Mouse (Mus musculus) heart, embryonic 13.5 days (tissue): ENCODE data around the gene Snph. TPM values are rescaled to one million over a fixed set of nuclear protein-coding genes. Genes with fewer than 3 reads are reported as not detected.

Source experiments
- ATAC-seq: fragments of 200-750 bp; cut with Nextera tagmentation; 2 replicates; pipeline ENCODE4 v1.8.0; 2017; ENCODE audit warnings: moderate TSS enrichment; ENCODE audit not compliant: insufficient number of reproducible peaks, low FRiP score, low TSS enrichment; ENCODE audit errors: extremely low read depth
- H3K27ac ChIP-seq: fragments of 300-500 bp; sonication (generic); replicated peaks from 2 replicates; pipeline ENCODE4 v1.5.1; 2015; ENCODE audit warnings: moderate library complexity, mild to moderate bottlenecking, inconsistent platforms
- H3K27me3 ChIP-seq: fragments of 300-500 bp; sonication (generic); replicated peaks from 2 replicates; pipeline ENCODE4 v1.6.1; 2015; ENCODE audit warnings: mild to moderate bottlenecking, inconsistent platforms
- H3K36me3 ChIP-seq: fragments of 300-500 bp; sonication (generic); 2 replicates; pipeline ENCODE4 v1.6.1; 2015; ENCODE audit warnings: mild to moderate bottlenecking, inconsistent platforms
- H3K4me1 ChIP-seq: fragments of 300-500 bp; sonication (generic); 2 replicates; pipeline ENCODE4 v1.6.1; 2015; ENCODE audit warnings: inconsistent platforms
- H3K4me2 ChIP-seq: fragments of 300-500 bp; sonication (generic); 2 replicates; pipeline ENCODE4 v1.6.1; 2015; ENCODE audit warnings: inconsistent platforms, mild to moderate bottlenecking, moderate library complexity
- H3K4me3 ChIP-seq: fragments of 300-500 bp; sonication (generic); 2 replicates; pipeline ENCODE4 v1.5.1; 2015; ENCODE audit warnings: moderate library complexity, mild to moderate bottlenecking, inconsistent platforms
- H3K9ac ChIP-seq: fragments of 300-500 bp; sonication (generic); 2 replicates; pipeline ENCODE4 v1.6.1; 2015; ENCODE audit warnings: inconsistent platforms, mild to moderate bottlenecking, moderate library complexity
- H3K9me3 ChIP-seq: fragments of 300-500 bp; sonication (generic); 2 replicates; pipeline ENCODE4 v1.6.1; 2016; ENCODE audit warnings: inconsistent platforms
- WGBS: fragments of 180-500 bp; shearing (Covaris S2); methylation state at CpG from one replicate; pipeline ENCODE4 v1.1.7; 2015; ENCODE audit warnings: mixed read lengths; 5-methylcytosine and 5-hydroxymethylcytosine counted together
- polyA plus RNA-seq: library from polyadenylated mRNA; unstranded; fragments of >200 nt; fragmentation: Nextera tagmentation; extraction: Ambion mirVana; gene quantifications from 2 replicates; pipeline ENCODE4 v1.2.1, GENCODE M21; 2015

The Snph gene
- polyA plus RNA-seq, 1 experiment from 2014 or later: 0.37 TPM

GRCm38 (mm10) chr2:151571873-151572700 is 60.3 kb downstream of the Snph start, which contains the start of gene Sdcbp2:
Sdcbp2 (plus strand) TSS chr2:151572622.
- Histone ChIP-seq H3K4me1 (peaks cover 13% of the 10 kb centered on the region), H3K9ac (no peak within 1 kb of the TSS), H3K9me3 (no peaks in the 10 kb centered on the region), H3K4me3 (no peak within 1 kb of the TSS), H3K4me2 (no peak within 1 kb of the TSS), H3K27me3 (peaks cover 7% of the 10 kb centered on the region; the same call in 1 of the 2 replicates), H3K36me3 (no peaks in the 10 kb centered on the region), H3K27ac (no peak within 1 kb of the TSS)
- WGBS: 59% methylated on average over 17 of the region's 17 CpGs
- no peak for ATAC-seq

GRCm38 (mm10) chr2:151569452-151569851 is 62.9 kb downstream of the Snph start:
- Histone ChIP-seq H3K4me2 (no peak overlapping the region), H3K4me1 (no peaks in the 10 kb centered on the region), H3K4me3 (no peak overlapping the region), H3K36me3 (peaks cover 7% of the 10 kb centered on the region), H3K9me3 (no peaks in the 10 kb centered on the region), H3K9ac (no peak overlapping the region), H3K27me3 (peaks cover under 1% of the 10 kb centered on the region; the same call in 1 of the 2 replicates), H3K27ac (no peak overlapping the region)
- 80% methylated on average over 2 of the region's 2 CpGs for WGBS
- ATAC-seq: no peak

- Histone ChIP-seq H3K4me1 (no peaks in the 10 kb centered on the region), H3K9me3 (no peaks in the 10 kb centered on the region), H3K4me2 (no peak overlapping the region), H3K36me3 (peaks cover 33% of the 10 kb centered on the region), H3K4me3 (no peak overlapping the region), H3K9ac (no peak overlapping the region), H3K27ac (no peak overlapping the region), H3K27me3 (no peaks in the 10 kb centered on the region)
- WGBS: 61% methylated on average over 6 of the region's 6 CpGs
- no peak for ATAC-seq
Observed at GRCm38 (mm10) chr2:151566856-151567255, 65.5 kb downstream of the Snph start.

GRCm38 (mm10) chr2:151564986-151565385 is 67.4 kb downstream of the Snph start:
- Histone ChIP-seq H3K9me3 (no peaks in the 10 kb centered on the region), H3K4me1 (0 out of 2 replicates have a peak, but pooled peaks cover 1% of the 10 kb centered on the region), H3K4me2 (no peak overlapping the region), H3K4me3 (no peak overlapping the region), H3K36me3 (peaks cover 51% of the 10 kb centered on the region), H3K27me3 (no peaks in the 10 kb centered on the region), H3K9ac (no peak overlapping the region), H3K27ac (no peak overlapping the region)
- ATAC-seq: no peak
- 50% methylated on average over 3 of the region's 3 CpGs for WGBS

- Histone ChIP-seq H3K27ac (no peak overlapping the region), H3K4me2 (no peak overlapping the region), H3K9ac (no peak overlapping the region), H3K27me3 (no peaks in the 10 kb centered on the region), H3K9me3 (no peaks in the 10 kb centered on the region), H3K4me3 (no peak overlapping the region), H3K36me3 (peaks cover 61% of the 10 kb centered on the region), H3K4me1 (0 out of 2 replicates have a peak, but pooled peaks cover 4% of the 10 kb centered on the region)
- WGBS: 74% methylated on average over 1 of the region's 1 CpGs
- no peak for ATAC-seq
Observed at GRCm38 (mm10) chr2:151564006-151564405, 68.4 kb downstream of the Snph start.

GRCm38 (mm10) chr2:151562930-151563921 is 69.2 kb downstream of the Snph start:
- H3K27me3 ChIP-seq: no peaks in the 10 kb centered on the region
- no peaks in the 10 kb centered on the region for H3K9me3 ChIP-seq
- peaks cover 69% of the 10 kb centered on the region for H3K36me3 ChIP-seq
- no peak overlapping the region for H3K4me2 ChIP-seq
- H3K27ac ChIP-seq: no peak overlapping the region
- no peak for ATAC-seq
- no peak overlapping the region for H3K4me3 ChIP-seq
- 0 out of 2 replicates have a peak, but pooled peaks cover 4% of the 10 kb centered on the region for H3K4me1 ChIP-seq
- no peak overlapping the region for H3K9ac ChIP-seq
- 75% methylated on average over 7 of the region's 7 CpGs for WGBS

- Histone ChIP-seq H3K9ac (no peak overlapping the region), H3K4me3 (no peak overlapping the region), H3K4me1 (peaks cover 72% of the 10 kb centered on the region), H3K27me3 (no peaks in the 10 kb centered on the region), H3K27ac (no peak overlapping the region), H3K36me3 (peaks cover 98% of the 10 kb centered on the region), H3K9me3 (no peaks in the 10 kb centered on the region), H3K4me2 (no peak overlapping the region)
- no peak for ATAC-seq
- 66% methylated on average over 3 of the region's 3 CpGs for WGBS
Observed at GRCm38 (mm10) chr2:151549615-151550121, 82.7 kb downstream of the Snph start.

- no peaks in the 10 kb centered on the region for H3K27me3 ChIP-seq
- H3K4me1 ChIP-seq: peaks cover 85% of the 10 kb centered on the region
- no peak overlapping the region for H3K4me3 ChIP-seq
- H3K4me2 ChIP-seq: peak overlapping the region; percentile 88; the same call in 1 of the 2 replicates
- no peak overlapping the region; the same call in 1 of the 2 replicates for H3K9ac ChIP-seq
- H3K36me3 ChIP-seq: peaks cover 76% of the 10 kb centered on the region
- H3K9me3 ChIP-seq: no peaks in the 10 kb centered on the region
- ATAC-seq: no peak
- H3K27ac ChIP-seq: no peak overlapping the region
- WGBS: 85% methylated on average over 4 of the region's 4 CpGs
Observed at GRCm38 (mm10) chr2:151546571-151546970, 85.8 kb downstream of the Snph start.

- Histone ChIP-seq H3K27ac (peak overlapping the region; percentile 95), H3K9me3 (no peaks in the 10 kb centered on the region), H3K4me1 (peaks cover 72% of the 10 kb centered on the region), H3K9ac (peak overlapping the region; percentile 97), H3K4me2 (peak overlapping the region; percentile 88), H3K4me3 (peak overlapping the region; percentile 92), H3K36me3 (peaks cover 57% of the 10 kb centered on the region), H3K27me3 (no peaks in the 10 kb centered on the region)
- ATAC-seq: no peak
- WGBS: 38% methylated on average over 6 of the region's 6 CpGs
Observed at GRCm38 (mm10) chr2:151544673-151545072, 87.7 kb downstream of the Snph start.

- Histone ChIP-seq H3K4me2 (peak overlapping the region; percentile 88), H3K36me3 (peaks cover 44% of the 10 kb centered on the region), H3K9ac (peak overlapping the region; percentile 97), H3K27me3 (no peaks in the 10 kb centered on the region), H3K4me1 (peaks cover 58% of the 10 kb centered on the region), H3K4me3 (peak overlapping the region; percentile 92), H3K9me3 (no peaks in the 10 kb centered on the region), H3K27ac (peak overlapping the region; percentile 95)
- ATAC-seq: no peak
- WGBS: under 1% methylated on average over 21 of the region's 21 CpGs
Observed at GRCm38 (mm10) chr2:151543063-151543895, 89.1 kb downstream of the Snph start.
